Mouse (Mus musculus) neural tube, embryonic 11.5 days (tissue): Measurements from ENCODE around the gene Akap11. TPM values are rescaled to one million over a fixed set of nuclear protein-coding genes. Genes with fewer than 3 reads are reported as not detected.

Experiments used
- ATAC-seq: fragments of 200-750 bp; cut with Nextera tagmentation; 2 replicates; pipeline ENCODE4 v1.8.0; 2017; ENCODE audit warnings: moderate number of reproducible peaks, mild to moderate bottlenecking, moderate TSS enrichment, moderate library complexity; ENCODE audit not compliant: insufficient read depth, low FRiP score, low TSS enrichment
- DNase-seq: peaks from one replicate; pipeline ENCODE4 v3.0.0-alpha.2; 2015; ENCODE audit warnings: low spot score
- H3K27ac ChIP-seq: fragments of 300-500 bp; sonication (generic); 2 replicates; pipeline ENCODE4 v1.5.1; 2014; ENCODE audit warnings: low read depth, mild to moderate bottlenecking, low read length
- H3K27me3 ChIP-seq: fragments of 300-500 bp; sonication (generic); 2 replicates; pipeline ENCODE4 v1.6.1; 2014; ENCODE audit warnings: mild to moderate bottlenecking, low read length, mixed read lengths; ENCODE audit not compliant: control insufficient read depth, insufficient read depth
- H3K36me3 ChIP-seq: fragments of 300-500 bp; sonication (generic); 2 replicates; pipeline ENCODE4 v1.6.1; 2014; ENCODE audit warnings: mild to moderate bottlenecking, low read length, moderate library complexity, mixed read lengths; ENCODE audit not compliant: control insufficient read depth, insufficient read depth
- H3K4me1 ChIP-seq: fragments of 300-500 bp; sonication (generic); 2 replicates; pipeline ENCODE4 v1.6.1; 2014; ENCODE audit warnings: low read length, mixed read lengths; ENCODE audit not compliant: control insufficient read depth, insufficient read depth
- H3K4me2 ChIP-seq: fragments of 300-500 bp; sonication (generic); 2 replicates; pipeline ENCODE4 v1.6.1; 2014; ENCODE audit warnings: low read depth, mild to moderate bottlenecking, moderate library complexity
- H3K4me3 ChIP-seq: fragments of 300-500 bp; sonication (generic); 2 replicates; pipeline ENCODE4 v1.5.1; 2014; ENCODE audit warnings: low read depth, low read length
- H3K9ac ChIP-seq: fragments of 300-500 bp; sonication (generic); 2 replicates; pipeline ENCODE4 v1.6.1; 2014; ENCODE audit warnings: mild to moderate bottlenecking, low read length
- H3K9me3 ChIP-seq: fragments of 300-500 bp; sonication (generic); 2 replicates; pipeline ENCODE4 v1.6.1; 2016; ENCODE audit warnings: low read length; ENCODE audit not compliant: control insufficient read depth
- WGBS: fragments of 180-500 bp; shearing (Covaris S2); extraction: QIAGEN DNeasy Blood & Tissue Kit; methylation state at CpG from one replicate; pipeline ENCODE4 v1.1.7; 2014; 5-methylcytosine and 5-hydroxymethylcytosine counted together
- polyA plus RNA-seq: library from polyadenylated mRNA; unstranded; fragments of >200 nt; fragmentation: Nextera tagmentation; extraction: Ambion mirVana; gene quantifications from 2 replicates; pipeline ENCODE4 v1.2.1, GENCODE M21; 2014

Gene Akap11
- polyA plus RNA-seq, 1 experiment from 2014 or later = 21.2 TPM

DNA sequence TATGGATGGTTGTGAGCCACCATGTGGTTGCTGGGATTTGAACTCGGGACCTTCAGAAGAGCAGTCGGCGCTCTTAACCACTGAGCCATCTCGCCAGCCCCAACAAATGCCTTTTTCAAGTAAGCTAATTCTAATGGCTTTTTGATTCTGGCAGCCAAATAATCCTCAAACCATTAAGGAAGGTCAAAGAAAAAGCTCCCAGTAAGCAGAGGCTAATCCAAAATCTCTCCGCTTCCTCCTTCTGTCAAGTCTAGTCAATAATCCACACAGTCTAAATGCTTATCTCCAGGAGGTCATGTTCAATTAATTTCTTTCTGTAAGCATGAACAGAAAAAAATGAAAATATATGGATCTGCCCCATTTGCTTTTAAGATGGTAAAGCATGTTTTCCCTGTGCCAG, 2.0 kb downstream of the Akap11 start:
- Histone ChIP-seq H3K4me2 (no peak overlapping the region), H3K9me3 (no peaks in the 10 kb centered on the region), H3K27ac (no peak overlapping the region), H3K27me3 (no peaks in the 10 kb centered on the region), H3K36me3 (no peaks in the 10 kb centered on the region), H3K4me1 (peaks cover 6% of the 10 kb centered on the region), H3K9ac (no peak overlapping the region), H3K4me3 (no peak overlapping the region)
- no peak for ATAC-seq
- DNase-seq = no peak
- 94% methylated on average over 5 of the region's 5 CpGs for whole genome bisulfite sequencing

DNA sequence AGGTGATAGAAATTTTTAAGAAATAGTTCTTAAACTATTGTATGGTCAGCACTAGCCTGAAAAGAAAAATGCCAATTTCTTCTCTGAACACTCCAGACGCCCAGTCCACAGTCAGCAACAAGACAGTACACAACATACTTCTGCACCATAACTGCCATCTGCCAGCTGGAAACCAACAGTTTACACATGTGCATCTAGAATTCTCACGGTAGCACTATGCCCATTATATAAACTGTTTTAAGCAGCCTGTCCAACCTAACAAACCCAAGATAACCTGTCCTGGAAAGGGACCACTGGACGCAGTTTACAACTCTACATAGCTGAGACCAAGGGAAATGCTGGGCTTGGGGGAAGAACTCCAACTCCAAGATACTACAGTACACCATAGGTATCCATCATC, 2.9 kb downstream of the Akap11 start:
- H3K9ac ChIP-seq = no peak overlapping the region
- no peak overlapping the region for H3K4me3 ChIP-seq
- ATAC-seq (no peak), DNase-seq (no peak)
- H3K4me2 ChIP-seq = no peak overlapping the region
- peaks cover 6% of the 10 kb centered on the region for H3K4me1 ChIP-seq
- no peak overlapping the region for H3K27ac ChIP-seq
- no peaks in the 10 kb centered on the region for H3K9me3 ChIP-seq
- no peaks in the 10 kb centered on the region for H3K27me3 ChIP-seq
- no peaks in the 10 kb centered on the region for H3K36me3 ChIP-seq
- 91% methylated on average over 3 of the region's 3 CpGs for WGBS

DNA sequence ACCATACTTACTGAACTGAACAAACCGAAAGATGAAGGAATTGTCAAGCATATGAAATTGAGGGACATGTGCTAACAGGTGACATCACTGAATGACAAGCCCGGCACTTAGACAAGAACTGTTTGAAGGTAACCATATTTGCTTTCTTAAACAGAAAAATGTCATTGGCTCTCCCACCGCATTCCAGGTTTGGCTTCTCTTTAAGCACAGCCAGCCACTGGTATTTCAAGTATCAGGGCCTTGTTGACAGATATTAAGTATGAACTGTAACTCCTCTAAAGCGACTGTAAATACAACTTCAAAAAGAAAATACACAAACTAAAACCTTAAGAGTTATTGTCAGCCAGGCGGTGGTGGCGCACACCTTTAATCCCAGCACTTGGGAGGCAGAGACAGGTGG, 4.3 kb downstream of the Akap11 start:
- ATAC-seq (no peak), DNase-seq (no peak)
- Histone ChIP-seq H3K4me1 (peaks cover 6% of the 10 kb centered on the region), H3K9ac (no peak overlapping the region), H3K9me3 (no peaks in the 10 kb centered on the region), H3K36me3 (no peaks in the 10 kb centered on the region), H3K27ac (no peak overlapping the region), H3K27me3 (no peaks in the 10 kb centered on the region), H3K4me2 (no peak overlapping the region), H3K4me3 (no peak overlapping the region)
- 96% methylated on average over 6 of the region's 6 CpGs for WGBS

DNA sequence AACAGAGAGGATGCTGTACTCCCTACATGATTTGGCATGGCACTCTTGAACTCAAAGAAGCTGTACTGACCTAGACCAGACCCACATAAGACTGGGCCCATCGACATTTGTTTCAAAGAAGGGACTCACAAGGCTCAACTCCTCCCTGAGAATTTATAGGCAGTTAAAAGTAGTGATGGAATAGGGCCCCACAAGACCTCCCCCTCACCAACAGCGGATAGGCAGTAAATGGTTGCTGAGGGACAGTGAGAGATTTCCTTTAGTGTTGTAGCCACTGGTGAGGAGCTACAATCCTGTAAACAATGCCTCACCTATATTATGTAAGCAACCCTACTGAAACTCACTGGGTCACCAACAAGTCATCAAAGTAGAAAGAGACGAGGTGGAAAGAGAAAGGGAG, 6.4 kb downstream of the Akap11 start:
- no peaks in the 10 kb centered on the region for H3K4me1 ChIP-seq
- H3K4me3 ChIP-seq = no peak overlapping the region
- ATAC-seq = no peak
- no peak overlapping the region for H3K4me2 ChIP-seq
- 52% methylated on average over 3 of the region's 3 CpGs for WGBS
- no peaks in the 10 kb centered on the region for H3K27me3 ChIP-seq
- no peak overlapping the region for H3K27ac ChIP-seq
- no peak overlapping the region for H3K9ac ChIP-seq
- no peaks in the 10 kb centered on the region for H3K36me3 ChIP-seq
- no peaks in the 10 kb centered on the region for H3K9me3 ChIP-seq
- DNase-seq = no peak

DNA sequence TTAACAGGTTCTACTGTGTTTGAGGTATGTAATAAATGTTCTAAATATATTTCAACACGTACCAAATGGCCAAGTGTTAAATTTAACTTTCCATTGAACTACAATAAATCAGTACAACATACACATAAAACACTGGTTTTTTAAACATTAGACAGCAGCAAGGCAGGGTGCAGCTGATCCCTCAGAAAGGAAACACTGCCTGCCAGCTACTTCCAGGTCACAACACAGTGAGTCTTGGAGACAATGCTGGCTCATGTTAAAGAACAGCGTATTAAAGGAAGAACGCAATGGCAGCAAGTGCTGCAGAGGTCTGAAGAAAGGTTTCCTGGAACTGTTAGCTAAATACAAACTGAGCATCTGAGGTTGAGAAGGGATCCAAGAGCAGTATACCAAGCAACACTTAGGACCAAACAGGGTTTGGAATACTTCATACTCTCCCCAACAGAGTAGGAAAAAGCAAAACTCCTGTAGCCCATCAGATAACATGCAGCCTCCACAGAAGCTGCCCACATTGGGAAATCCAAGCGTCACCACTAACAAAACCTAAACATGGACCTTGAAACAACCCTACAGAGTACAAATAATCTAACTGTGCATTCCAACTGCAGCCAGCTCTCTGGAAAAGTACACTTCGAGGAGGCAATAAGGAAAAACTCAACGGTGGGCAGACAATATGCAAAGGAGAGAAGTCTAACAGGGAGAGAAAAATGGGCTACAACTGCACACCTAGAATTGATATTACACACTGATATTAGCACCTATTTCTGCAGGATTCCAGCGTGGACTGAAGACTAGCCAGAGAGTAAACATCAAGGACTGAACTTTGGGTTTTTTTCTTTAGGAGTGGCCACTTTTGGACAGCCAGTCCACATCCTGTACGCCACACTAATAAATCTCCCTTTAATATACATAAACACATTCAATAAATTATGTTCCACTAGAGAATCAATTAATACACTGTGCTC, 7.9 kb downstream of the Akap11 start:
- no peaks in the 10 kb centered on the region for H3K4me1 ChIP-seq
- H3K27me3 ChIP-seq = no peaks in the 10 kb centered on the region
- 87% methylated on average over 8 of the region's 8 CpGs for WGBS
- no peak overlapping the region for H3K4me2 ChIP-seq
- H3K4me3 ChIP-seq = no peak overlapping the region
- DNase-seq = no peak
- ATAC-seq = no peak
- H3K36me3 ChIP-seq = no peaks in the 10 kb centered on the region
- H3K9me3 ChIP-seq = no peaks in the 10 kb centered on the region
- H3K9ac ChIP-seq = no peak overlapping the region
- H3K27ac ChIP-seq = no peak overlapping the region

DNA sequence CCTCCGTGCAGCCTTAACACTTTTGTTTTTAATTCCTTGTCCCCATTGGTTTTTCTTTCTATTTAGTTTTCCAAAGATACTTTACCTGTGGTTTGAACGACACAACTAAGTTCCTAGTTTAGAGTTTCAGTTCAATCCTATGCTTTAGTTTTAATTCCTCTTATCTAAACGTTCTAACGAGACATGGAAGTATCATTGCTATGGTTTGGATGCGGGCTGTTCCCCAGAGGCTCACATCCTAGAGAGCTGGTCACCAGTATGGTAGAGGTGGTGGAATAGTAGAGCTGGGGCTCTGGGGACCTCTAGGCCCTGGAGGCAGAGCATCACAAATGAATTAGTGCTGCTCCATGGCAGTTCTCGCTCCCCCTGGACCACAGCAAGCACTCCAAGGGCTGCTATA, 9.7 kb downstream of the Akap11 start:
- 75% methylated on average over 6 of the region's 6 CpGs for WGBS
- no peak for DNase-seq

DNA sequence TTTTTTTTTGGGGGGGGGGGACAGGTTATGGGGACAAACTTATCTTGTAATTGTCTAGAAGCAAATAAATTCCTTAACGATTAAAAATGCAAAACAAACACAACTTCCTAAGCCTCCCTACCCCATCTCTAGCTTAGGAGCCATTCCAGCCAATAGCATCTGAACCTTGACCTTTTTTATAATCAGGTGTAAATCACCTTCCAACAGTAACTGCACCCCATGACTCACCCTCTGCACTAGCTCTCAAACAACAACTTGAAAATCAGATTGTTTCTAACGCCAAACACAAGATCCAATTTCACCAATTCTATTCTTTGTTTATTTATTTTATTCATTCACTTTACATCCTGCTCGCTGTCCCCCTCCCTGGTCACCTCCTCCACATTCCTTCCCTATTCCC, 10.1 kb downstream of the Akap11 start:
- no peaks in the 10 kb centered on the region for H3K36me3 ChIP-seq
- no peak overlapping the region for H3K4me3 ChIP-seq
- H3K27me3 ChIP-seq = no peaks in the 10 kb centered on the region
- ATAC-seq (no peak), DNase-seq (no peak)
- no peak overlapping the region for H3K27ac ChIP-seq
- WGBS = 74% methylated on average over 3 of the region's 3 CpGs
- H3K9ac ChIP-seq = no peak overlapping the region
- no peaks in the 10 kb centered on the region for H3K9me3 ChIP-seq
- no peak overlapping the region for H3K4me2 ChIP-seq
- H3K4me1 ChIP-seq = no peaks in the 10 kb centered on the region

More for the DNA sequence above, 9.7 kb downstream of the Akap11 start:
- Histone ChIP-seq H3K4me2 (no peak overlapping the region), H3K27ac (no peak overlapping the region), H3K36me3 (no peaks in the 10 kb centered on the region), H3K4me1 (no peaks in the 10 kb centered on the region), H3K27me3 (no peaks in the 10 kb centered on the region), H3K9me3 (no peaks in the 10 kb centered on the region), H3K4me3 (no peak overlapping the region), H3K9ac (no peak overlapping the region)
- ATAC-seq = no peak

DNA sequence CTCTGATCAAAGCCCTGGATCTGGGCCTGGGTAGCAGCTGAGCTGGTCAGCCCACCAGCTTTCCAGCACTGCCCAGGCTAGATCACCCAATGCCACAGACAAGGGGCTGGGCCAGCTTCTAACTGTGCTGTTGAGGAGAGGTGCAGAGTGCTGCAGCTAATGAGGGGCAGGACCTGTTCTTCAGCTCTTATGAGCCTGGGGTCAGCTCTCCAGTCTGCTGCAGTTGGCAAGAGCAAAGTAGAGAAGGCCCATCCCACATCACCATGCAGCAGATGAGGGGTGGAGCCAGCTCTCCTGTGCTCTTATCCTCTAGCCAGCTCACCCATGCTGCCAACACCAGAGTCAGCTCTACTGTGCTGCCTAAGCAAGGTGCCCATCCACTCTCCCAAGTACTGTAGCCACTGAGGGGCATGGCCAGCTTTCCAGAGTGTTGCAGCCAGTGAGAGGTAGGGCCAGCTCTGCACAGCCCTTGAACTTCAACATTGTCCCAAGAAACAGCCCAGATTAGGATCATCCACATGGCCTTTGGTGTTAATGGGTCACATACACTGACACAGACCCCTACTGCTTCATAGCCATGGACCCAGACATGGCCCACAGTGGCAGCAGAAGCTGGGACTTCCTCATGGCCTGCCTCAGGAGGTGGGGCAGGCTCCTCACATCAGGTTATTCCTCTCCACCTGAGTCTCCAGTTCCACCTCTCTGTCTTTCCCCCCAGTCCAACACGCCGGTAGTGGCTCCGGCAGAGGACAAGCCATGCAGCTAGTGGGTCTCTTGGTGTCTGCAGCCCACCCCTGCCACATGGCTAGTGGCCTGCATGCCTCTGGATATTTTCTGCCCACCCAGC, 10.8 kb downstream of the Akap11 start:
- no peak overlapping the region for H3K27ac ChIP-seq
- H3K36me3 ChIP-seq = no peaks in the 10 kb centered on the region
- DNase-seq = no peak
- H3K9ac ChIP-seq = no peak overlapping the region
- no peaks in the 10 kb centered on the region for H3K4me1 ChIP-seq
- H3K4me3 ChIP-seq = no peak overlapping the region
- ATAC-seq = no peak
- no peaks in the 10 kb centered on the region for H3K27me3 ChIP-seq
- no peaks in the 10 kb centered on the region for H3K9me3 ChIP-seq
- WGBS = 89% methylated on average over 3 of the region's 3 CpGs
- H3K4me2 ChIP-seq = no peak overlapping the region
